Mouse (Mus musculus) lung, postnatal 0 days (tissue): ENCODE measurements around the gene Fjx1.
A peak's percentile ranks its signal among the peaks of the same experiment; 100 is the strongest.

ENCODE experiments used
- CTCF ChIP-seq: IDR thresholded peaks from 2 replicates; pipeline ENCODE4 v1.5.1; 2016; ENCODE audit warnings: antibody characterized with exemption, mild to moderate bottlenecking
- EP300 ChIP-seq: IDR thresholded peaks from 2 replicates; pipeline ENCODE4 v1.6.1; 2016; ENCODE audit warnings: antibody characterized with exemption, mild to moderate bottlenecking, control low read depth

DNA sequence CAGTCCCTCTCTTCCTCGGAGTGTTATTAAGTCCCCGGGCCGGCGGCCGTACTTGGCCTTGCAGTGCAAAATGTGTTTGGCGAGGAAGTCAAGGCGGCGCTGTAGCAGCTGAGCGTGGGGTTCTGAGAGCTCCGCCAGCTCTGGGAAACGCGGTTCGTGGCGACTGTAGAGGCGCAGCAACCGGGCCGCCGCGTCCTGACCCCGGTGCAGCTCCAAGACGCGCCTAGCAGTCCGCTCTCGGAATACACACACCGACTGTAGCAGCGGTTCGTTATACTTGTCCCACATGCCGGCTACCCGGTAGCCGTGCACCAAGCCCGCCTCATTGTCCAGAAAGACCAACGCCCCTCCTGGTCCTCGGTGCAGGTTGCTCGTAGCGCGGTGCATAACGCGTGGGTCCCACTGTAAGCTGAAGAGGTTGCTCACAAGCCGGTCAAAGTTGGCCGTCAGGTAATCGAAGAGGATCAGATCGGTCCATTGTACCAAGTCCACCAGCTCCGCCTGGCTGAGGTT lies 2.0 kb downstream of the Fjx1 start:
- TF ChIP-seq EP300 (no peak), CTCF (peak; percentile 38)
